Mouse (Mus musculus): ENCODE measurements at regions not wholly inside any gene's neighbourhood (a gene's known extent, or its start where the extent isn't known, plus 50 kb on each side); places are given as distances from the start of the nearest gene placed in this dataset.

GRCm38 (mm10) chr12:78094471-78094870 is 99.6 kb upstream of the Gm6657 start:
- no peak overlapping the region for H3K4me2 ChIP-seq (ENCODE audit: low read depth, low read length, severe bottlenecking)
- 88% methylated on average over 4 of the region's 4 CpGs for WGBS

DNA sequence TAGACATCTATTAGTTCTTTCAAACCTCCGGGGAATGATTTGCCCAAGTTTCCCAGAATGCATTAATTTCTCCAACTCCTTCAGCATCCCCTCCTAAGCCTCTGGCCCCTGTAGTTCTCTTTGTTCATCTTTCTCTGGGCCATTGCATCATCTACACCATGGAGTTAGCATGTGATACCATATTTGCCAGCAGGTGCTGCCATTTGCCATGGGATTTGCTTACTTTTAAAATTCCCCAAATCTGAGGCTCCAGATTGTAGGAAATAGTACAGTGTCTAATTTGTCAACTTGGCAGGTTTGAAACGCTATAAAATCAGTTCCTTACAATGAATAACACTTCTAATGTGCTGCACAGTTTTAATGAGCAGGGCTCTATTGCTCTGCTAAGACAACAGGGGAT is 98.7 kb upstream of the Gm6657 start:
- no peaks in the 10 kb centered on the region for H3K9me3 ChIP-seq (ENCODE audit: control insufficient read depth, low read length)
- H3K4me2 ChIP-seq (ENCODE audit: low read depth, low read length, severe bottlenecking) = no peak overlapping the region
- H3K36me3 ChIP-seq (ENCODE audit: control insufficient read depth, insufficient read depth, low read length) = no peaks in the 10 kb centered on the region
- H3K4me3 ChIP-seq (ENCODE audit: low read depth, low read length) = no peak overlapping the region
- no peaks in the 10 kb centered on the region for H3K27me3 ChIP-seq (ENCODE audit: control insufficient read depth, insufficient read depth, low read length)
- no peak overlapping the region for H3K27ac ChIP-seq (ENCODE audit: low read depth, low read length)
- WGBS = 73% methylated on average over 2 of the region's 2 CpGs
- no peak for ATAC-seq (replicated peaks; ENCODE audit: low FRiP score)
- H3K9ac ChIP-seq (ENCODE audit: low read length) = no peak overlapping the region
- DNase-seq (ENCODE audit: low spot score) = no peak
- no peaks in the 10 kb centered on the region for H3K4me1 ChIP-seq (replicated peaks; ENCODE audit: control insufficient read depth, insufficient read depth, low read length)

More at GRCm38 (mm10) chr12:78094471-78094870, 99.6 kb upstream of the Gm6657 start:
- Histone ChIP-seq H3K9me3 (ENCODE audit: control insufficient read depth, low read length) (no peaks in the 10 kb centered on the region), H3K9ac (ENCODE audit: low read length) (no peak overlapping the region), H3K36me3 (ENCODE audit: control insufficient read depth, insufficient read depth, low read length) (no peaks in the 10 kb centered on the region), H3K27me3 (ENCODE audit: control insufficient read depth, insufficient read depth, low read length) (no peaks in the 10 kb centered on the region), H3K4me1 (replicated peaks; ENCODE audit: control insufficient read depth, insufficient read depth, low read length) (no peaks in the 10 kb centered on the region), H3K4me3 (ENCODE audit: low read depth, low read length) (no peak overlapping the region), H3K27ac (ENCODE audit: low read depth, low read length) (no peak overlapping the region)
- ATAC-seq (replicated peaks; ENCODE audit: low FRiP score) (no peak), DNase-seq (ENCODE audit: low spot score) (no peak)

DNA sequence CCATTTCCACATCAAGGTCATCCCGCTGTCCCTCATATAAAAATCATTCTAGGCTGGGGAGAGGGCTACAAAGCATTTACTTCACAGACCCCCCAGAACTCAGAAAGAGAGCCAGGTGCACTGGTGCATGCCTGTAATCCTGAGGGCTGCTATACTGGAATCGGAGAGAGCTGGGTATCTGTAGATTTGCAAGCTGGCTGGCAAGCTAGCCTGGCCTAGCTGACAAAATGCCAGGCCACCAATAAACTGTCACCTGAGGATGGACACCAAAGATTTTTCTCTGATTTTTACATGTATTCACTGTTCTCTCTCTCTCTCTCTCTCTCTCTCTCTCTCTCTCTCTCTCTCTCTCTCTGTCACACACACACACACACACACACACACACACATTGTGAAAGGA is 98.1 kb upstream of the Gm6657 start:
- no peak overlapping the region for H3K9ac ChIP-seq (ENCODE audit: low read length)
- WGBS = 89% methylated on average over 2 of the region's 2 CpGs

DNA sequence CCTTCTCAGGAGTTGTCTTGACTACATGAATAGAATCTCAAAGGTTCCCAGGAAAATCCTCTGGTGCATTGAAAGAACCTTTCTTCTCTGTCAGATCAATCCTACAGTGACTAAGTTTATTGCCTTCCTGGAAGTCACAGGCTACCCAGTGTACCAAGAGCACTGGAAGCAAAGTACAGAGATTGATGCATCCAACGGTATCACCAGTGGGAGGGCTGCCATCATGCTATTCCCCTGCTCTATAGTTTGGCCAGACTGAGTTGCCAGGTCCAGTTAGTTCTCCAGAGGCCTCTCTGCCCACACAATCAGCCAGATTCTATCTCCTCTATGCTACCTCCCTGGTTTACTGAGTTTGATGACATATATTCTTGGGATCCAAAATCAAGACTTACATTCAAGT is 96.9 kb upstream of the Gm6657 start:
- ATAC-seq (replicated peaks; ENCODE audit: low FRiP score) (no peak), DNase-seq (ENCODE audit: low spot score) (no peak)
- Histone ChIP-seq H3K9ac (ENCODE audit: low read length) (no peak overlapping the region), H3K27me3 (ENCODE audit: control insufficient read depth, insufficient read depth, low read length) (no peaks in the 10 kb centered on the region), H3K9me3 (ENCODE audit: control insufficient read depth, low read length) (no peaks in the 10 kb centered on the region), H3K27ac (ENCODE audit: low read depth, low read length) (no peak overlapping the region), H3K4me2 (ENCODE audit: low read depth, low read length, severe bottlenecking) (no peak overlapping the region), H3K4me1 (replicated peaks; ENCODE audit: control insufficient read depth, insufficient read depth, low read length) (no peaks in the 10 kb centered on the region), H3K36me3 (ENCODE audit: control insufficient read depth, insufficient read depth, low read length) (no peaks in the 10 kb centered on the region), H3K4me3 (ENCODE audit: low read depth, low read length) (no peak overlapping the region)
- 73% methylated on average over 1 of the region's 1 CpGs for WGBS

More for the DNA sequence above, 98.1 kb upstream of the Gm6657 start:
- Histone ChIP-seq H3K4me1 (replicated peaks; ENCODE audit: control insufficient read depth, insufficient read depth, low read length) (no peaks in the 10 kb centered on the region), H3K27ac (ENCODE audit: low read depth, low read length) (no peak overlapping the region), H3K36me3 (ENCODE audit: control insufficient read depth, insufficient read depth, low read length) (no peaks in the 10 kb centered on the region), H3K9me3 (ENCODE audit: control insufficient read depth, low read length) (no peaks in the 10 kb centered on the region), H3K4me3 (ENCODE audit: low read depth, low read length) (no peak overlapping the region), H3K27me3 (ENCODE audit: control insufficient read depth, insufficient read depth, low read length) (no peaks in the 10 kb centered on the region), H3K4me2 (ENCODE audit: low read depth, low read length, severe bottlenecking) (no peak overlapping the region)
- DNase-seq (ENCODE audit: low spot score) (no peak), ATAC-seq (replicated peaks; ENCODE audit: low FRiP score) (no peak)

GRCm38 (mm10) chr12:78097692-78098091 is 96.3 kb upstream of the Gm6657 start:
- DNase-seq (ENCODE audit: low spot score) (no peak), ATAC-seq (replicated peaks; ENCODE audit: low FRiP score) (no peak)
- Histone ChIP-seq H3K27ac (ENCODE audit: low read depth, low read length) (no peak overlapping the region), H3K4me3 (ENCODE audit: low read depth, low read length) (no peak overlapping the region), H3K4me1 (replicated peaks; ENCODE audit: control insufficient read depth, insufficient read depth, low read length) (no peaks in the 10 kb centered on the region), H3K36me3 (ENCODE audit: control insufficient read depth, insufficient read depth, low read length) (no peaks in the 10 kb centered on the region), H3K9me3 (ENCODE audit: control insufficient read depth, low read length) (no peaks in the 10 kb centered on the region), H3K27me3 (ENCODE audit: control insufficient read depth, insufficient read depth, low read length) (no peaks in the 10 kb centered on the region), H3K4me2 (ENCODE audit: low read depth, low read length, severe bottlenecking) (no peak overlapping the region), H3K9ac (ENCODE audit: low read length) (no peak overlapping the region)
- 79% methylated on average over 2 of the region's 2 CpGs for WGBS

DNA sequence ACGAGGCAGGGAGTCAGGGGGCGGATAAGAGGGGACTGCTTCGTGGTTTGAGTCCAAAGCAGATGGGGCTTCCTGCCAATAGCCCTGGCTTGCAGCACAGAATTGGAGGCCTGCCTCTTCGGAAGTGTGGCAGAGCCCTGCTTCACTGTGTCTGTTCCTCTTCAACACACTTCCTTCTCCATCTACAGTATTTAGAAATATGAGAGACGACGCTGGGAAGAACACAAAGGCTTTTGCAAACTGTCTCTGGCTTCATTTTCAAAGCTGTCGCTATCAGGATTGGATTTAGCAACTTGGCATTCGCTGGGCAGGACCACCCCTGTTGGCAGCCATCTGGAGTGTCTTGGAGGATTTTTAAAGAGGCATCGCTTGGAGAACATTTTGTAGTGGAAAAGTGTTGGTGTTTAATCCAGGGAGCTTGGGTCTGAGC is 95.3 kb upstream of the Gm6657 start:
- WGBS = 85% methylated on average over 9 of the region's 9 CpGs
- Histone ChIP-seq H3K9me3 (ENCODE audit: control insufficient read depth, low read length) (no peaks in the 10 kb centered on the region), H3K27me3 (ENCODE audit: control insufficient read depth, insufficient read depth, low read length) (no peaks in the 10 kb centered on the region), H3K9ac (ENCODE audit: low read length) (no peak overlapping the region), H3K4me1 (replicated peaks; ENCODE audit: control insufficient read depth, insufficient read depth, low read length) (no peaks in the 10 kb centered on the region), H3K4me2 (ENCODE audit: low read depth, low read length, severe bottlenecking) (no peak overlapping the region), H3K4me3 (ENCODE audit: low read depth, low read length) (no peak overlapping the region), H3K36me3 (ENCODE audit: control insufficient read depth, insufficient read depth, low read length) (no peaks in the 10 kb centered on the region), H3K27ac (ENCODE audit: low read depth, low read length) (no peak overlapping the region)
- ATAC-seq (replicated peaks; ENCODE audit: low FRiP score) (no peak), DNase-seq (ENCODE audit: low spot score) (no peak)

DNA sequence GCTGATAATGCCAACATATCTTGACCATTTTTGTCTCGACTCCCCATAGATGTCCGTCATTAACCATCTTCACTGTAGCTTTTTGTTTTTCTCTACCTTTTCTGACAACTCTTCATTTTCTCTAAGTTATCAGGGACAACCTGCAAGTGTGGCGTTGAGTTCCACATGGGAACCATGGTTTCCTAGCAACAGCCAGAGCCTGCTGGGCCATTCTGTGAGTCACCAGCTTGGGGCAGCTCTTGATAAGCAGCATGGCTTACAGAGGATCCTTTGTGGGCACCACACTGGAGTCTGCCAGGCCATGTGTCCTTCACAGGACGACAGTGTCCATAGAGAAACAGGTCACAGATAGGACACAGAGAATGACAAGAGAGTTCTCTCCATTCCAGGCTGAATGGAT is 94.3 kb upstream of the Gm6657 start:
- DNase-seq (ENCODE audit: low spot score) (no peak), ATAC-seq (replicated peaks; ENCODE audit: low FRiP score) (no peak)
- Histone ChIP-seq H3K36me3 (ENCODE audit: control insufficient read depth, insufficient read depth, low read length) (no peaks in the 10 kb centered on the region), H3K4me3 (ENCODE audit: low read depth, low read length) (no peak overlapping the region), H3K4me2 (ENCODE audit: low read depth, low read length, severe bottlenecking) (no peak overlapping the region), H3K4me1 (replicated peaks; ENCODE audit: control insufficient read depth, insufficient read depth, low read length) (no peaks in the 10 kb centered on the region), H3K9me3 (ENCODE audit: control insufficient read depth, low read length) (no peaks in the 10 kb centered on the region), H3K9ac (ENCODE audit: low read length) (no peak overlapping the region), H3K27me3 (ENCODE audit: control insufficient read depth, insufficient read depth, low read length) (no peaks in the 10 kb centered on the region), H3K27ac (ENCODE audit: low read depth, low read length) (no peak overlapping the region)
- 71% methylated on average over 4 of the region's 4 CpGs for WGBS

DNA sequence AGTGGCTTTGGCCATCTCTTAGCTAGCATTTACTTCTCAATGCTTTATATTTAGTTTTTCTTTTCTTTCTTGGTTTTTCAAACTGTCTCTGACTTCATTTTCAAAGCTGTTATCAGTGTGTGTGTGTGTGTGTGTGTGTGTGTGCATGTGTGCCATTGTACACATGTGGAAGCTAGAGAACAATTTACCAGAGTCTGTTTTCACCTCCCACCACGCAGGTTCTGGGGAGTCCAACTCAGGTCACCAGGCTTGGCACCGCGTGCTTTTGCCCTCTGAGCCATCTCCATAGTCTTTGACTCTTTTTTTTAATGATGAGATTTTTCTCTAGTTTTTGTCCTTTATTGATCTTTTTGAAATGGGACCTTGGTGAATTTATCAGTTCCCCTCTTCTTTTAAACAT is 93.3 kb upstream of the Gm6657 start:
- H3K4me1 ChIP-seq (replicated peaks; ENCODE audit: control insufficient read depth, insufficient read depth, low read length) = no peaks in the 10 kb centered on the region
- H3K36me3 ChIP-seq (ENCODE audit: control insufficient read depth, insufficient read depth, low read length) = no peaks in the 10 kb centered on the region
- no peaks in the 10 kb centered on the region for H3K9me3 ChIP-seq (ENCODE audit: control insufficient read depth, low read length)
- H3K4me2 ChIP-seq (ENCODE audit: low read depth, low read length, severe bottlenecking) = no peak overlapping the region
- ATAC-seq (replicated peaks; ENCODE audit: low FRiP score) (no peak), DNase-seq (ENCODE audit: low spot score) (no peak)
- H3K27ac ChIP-seq (ENCODE audit: low read depth, low read length) = no peak overlapping the region
- H3K4me3 ChIP-seq (ENCODE audit: low read depth, low read length) = no peak overlapping the region
- no peak overlapping the region for H3K9ac ChIP-seq (ENCODE audit: low read length)
- H3K27me3 ChIP-seq (ENCODE audit: control insufficient read depth, insufficient read depth, low read length) = no peaks in the 10 kb centered on the region
- WGBS = 91% methylated on average over 3 of the region's 3 CpGs

DNA sequence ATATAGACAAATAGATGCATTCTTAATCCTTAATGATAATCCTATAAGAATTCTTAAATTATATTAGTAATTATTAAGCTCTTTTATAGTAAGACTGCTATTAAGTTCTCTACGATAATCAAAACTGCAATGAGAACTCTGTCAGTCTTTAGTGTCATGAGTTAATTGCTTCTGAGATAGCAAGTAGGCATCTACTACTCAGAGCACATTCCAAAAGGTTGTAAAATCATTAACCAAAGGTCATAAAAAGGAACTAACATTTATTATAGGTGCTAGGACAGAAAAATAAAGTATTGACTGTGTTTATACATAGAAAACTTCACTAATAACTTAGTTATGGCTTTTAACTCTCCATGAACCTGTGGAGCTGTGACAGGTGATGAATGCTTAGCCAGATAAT is 84.1 kb upstream of the Gm6657 start:
- Histone ChIP-seq H3K27me3 (ENCODE audit: control insufficient read depth, insufficient read depth, low read length) (no peaks in the 10 kb centered on the region), H3K27ac (ENCODE audit: low read depth, low read length) (no peak overlapping the region), H3K4me2 (ENCODE audit: low read depth, low read length, severe bottlenecking) (no peak overlapping the region), H3K9me3 (ENCODE audit: control insufficient read depth, low read length) (no peaks in the 10 kb centered on the region), H3K4me1 (replicated peaks; ENCODE audit: control insufficient read depth, insufficient read depth, low read length) (no peaks in the 10 kb centered on the region), H3K9ac (ENCODE audit: low read length) (no peak overlapping the region), H3K4me3 (ENCODE audit: low read depth, low read length) (no peak overlapping the region), H3K36me3 (ENCODE audit: control insufficient read depth, insufficient read depth, low read length) (no peaks in the 10 kb centered on the region)
- 96% methylated on average over 1 of the region's 1 CpGs for WGBS
- no peak for ATAC-seq (replicated peaks; ENCODE audit: low FRiP score)
- no peak for DNase-seq (ENCODE audit: low spot score)

Data from forebrain, embryonic 11.5 days (tissue).